In the genomic region with DNA sequence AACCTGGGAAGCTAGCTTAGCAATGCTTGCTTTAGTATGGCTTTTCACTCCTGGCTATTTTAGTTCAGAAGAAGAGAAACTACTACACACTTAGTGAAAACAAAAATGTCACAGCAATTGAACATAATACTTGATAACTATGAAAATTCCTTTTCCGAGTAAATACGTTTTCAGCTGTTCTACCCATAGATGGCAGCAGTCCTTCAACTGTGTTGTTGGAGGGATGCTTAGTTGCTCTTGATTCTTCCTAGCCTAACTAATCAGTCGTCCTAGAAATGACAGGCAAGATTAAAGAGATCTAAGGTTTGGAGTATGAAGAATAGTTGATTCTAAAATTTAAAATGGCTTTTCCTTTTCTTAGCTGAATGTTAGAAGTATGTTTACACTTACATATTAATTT, we compare ENCODE assay signal across 14 mouse cellular contexts.
DNase-seq lines count a peak whose midpoint lies in the region; ATAC-seq and TF ChIP-seq lines count a peak whose summit lies in the region.
"Had no signal": no experiment of that assay in that cellular context is flagged by ENCODE, and none has a peak within 500 bp of the region (broad histone marks: within the 10 kb centered on the region; RNA-seq: fewer than 3 reads in every experiment).

No protein-coding gene starts in this region.

- intact Hi-C loops in gastrocnemius, adult 2 months (cut with DNase I) = loop anchor here (2.0 kb wide), 1 partner anchor 211 kb away; no protein-coding TSS in a partner anchor
- intact Hi-C loops in gastrocnemius, postnatal 36 days (cut with DNase I) = no loop called here

- H3K36me3 ChIP-seq in midbrain, postnatal 0 days (ENCODE audit: insufficient read depth, low read length) = no peaks in the 10 kb centered on the region
- peaks cover 2% of the 10 kb centered on the region; the same call in 1 of the 2 replicates for H3K36me3 ChIP-seq in midbrain, embryonic 11.5 days (ENCODE audit: control insufficient read depth, insufficient read depth, low read length)

- TF ChIP-seq CTCF in gastrocnemius, adult 2 months (IDR thresholded peaks at IDR 0.05) = peak; percentile 34
- TF ChIP-seq CTCF in midbrain, postnatal 0 days (IDR thresholded peaks at IDR 0.05) = peak; percentile 70

- no peak overlapping the region for H3K4me3 ChIP-seq in gastrocnemius, adult 2 months
- H3K4me3 ChIP-seq in midbrain, postnatal 0 days (ENCODE audit: low read depth, low read length) = no peak overlapping the region
- H3K4me3 ChIP-seq in midbrain, embryonic 11.5 days (ENCODE audit: low read depth, low read length) = no peak overlapping the region

- 52% methylated on average over 3 of the region's 3 CpGs for WGBS in midbrain, postnatal 0 days
- 68% methylated on average over 3 of the region's 3 CpGs for WGBS in midbrain, embryonic 11.5 days

- no peak for ATAC-seq in midbrain, postnatal 0 days (ENCODE audit: low FRiP score)
- no peak for ATAC-seq in midbrain, embryonic 11.5 days (ENCODE audit: low FRiP score)

- DNase-seq in gastrocnemius, adult 2 months = no peak
- no peak for DNase-seq in gastrocnemius, adult 8-10 months (ENCODE audit: low spot score in 2 of 2)
- DNase-seq in midbrain, postnatal 0 days (ENCODE audit: low spot score) = peak; percentile 32
- no peak for DNase-seq in midbrain, embryonic 11.5 days (ENCODE audit: low spot score, missing footprints)
- DNase-seq in ZHBTc4 (ENCODE audit: low read depth, low spot score) = peak; percentile 22
- no peak for DNase-seq in adrenal gland, postnatal 10 days
- DNase-seq in gastrocnemius, postnatal 36 days = no peak
- DNase-seq: adrenal gland, adult 8-10 months; cerebellum, adult 11-12 months; heart, adult 18-20 months; heart, postnatal 36 days; kidney, adult 11 months; thymus, postnatal 14 days had no signal

- H3K4me2 ChIP-seq in midbrain, postnatal 0 days (ENCODE audit: low read depth, low read length, poor library complexity, severe bottlenecking) = no peak overlapping the region
- H3K4me2 ChIP-seq in midbrain, embryonic 11.5 days = no peak overlapping the region

- no peaks in the 10 kb centered on the region for H3K27me3 ChIP-seq in midbrain, postnatal 0 days (ENCODE audit: insufficient read depth, low read length)
- no peaks in the 10 kb centered on the region for H3K27me3 ChIP-seq in midbrain, embryonic 11.5 days (ENCODE audit: control insufficient read depth, insufficient read depth, low read length)

- no peaks in the 10 kb centered on the region for H3K4me1 ChIP-seq in midbrain, postnatal 0 days (ENCODE audit: insufficient read depth, low read length)
- no peaks in the 10 kb centered on the region for H3K4me1 ChIP-seq in midbrain, embryonic 11.5 days (ENCODE audit: control insufficient read depth, insufficient read depth, low read length)

- H3K9me3 ChIP-seq in midbrain, postnatal 0 days (ENCODE audit: low read length) = no peaks in the 10 kb centered on the region
- H3K9me3 ChIP-seq in midbrain, embryonic 11.5 days (ENCODE audit: control insufficient read depth, low read length) = no peaks in the 10 kb centered on the region
- H3K9me3 ChIP-seq: G1E had no signal

- H3K27ac ChIP-seq in gastrocnemius, adult 2 months = no peak overlapping the region
- H3K27ac ChIP-seq in midbrain, postnatal 0 days (ENCODE audit: low read depth, low read length) = no peak overlapping the region
- no peak overlapping the region for H3K27ac ChIP-seq in midbrain, embryonic 11.5 days (ENCODE audit: low read depth, low read length)

- no peak overlapping the region for H3K9ac ChIP-seq in midbrain, postnatal 0 days (replicated peaks; ENCODE audit: low read length, poor library complexity, severe bottlenecking)
- no peak overlapping the region for H3K9ac ChIP-seq in midbrain, embryonic 11.5 days (ENCODE audit: low read length)

Comparison
In these comparisons a context has a peak if more than half of its experiments do, and no peak if none do; other contexts are left out.
1. DNase-seq: peak in midbrain, postnatal 0 days (single experiment) and ZHBTc4 (single experiment); none in gastrocnemius, adult 2 months (single experiment), gastrocnemius, adult 8-10 months (0 of 2), midbrain, embryonic 11.5 days (single experiment), adrenal gland, postnatal 10 days (single experiment) and gastrocnemius, postnatal 36 days (0 of 2).